Mouse (Mus musculus) cerebellum, postnatal 25 days (tissue): ENCODE measurements around the gene Dlx4.

Source experiments
- DNase-seq, 2 experiments: peaks; one replicate each; pipeline ENCODE4 v3.0.0; 2021; ENCODE audit warnings: mixed read lengths in 2 of 2

The Dlx4 gene

GRCm38 (mm10) chr11:95101071-95101788, 44.8 kb downstream of the Dlx4 start:
- DNase-seq: no peak

GRCm38 (mm10) chr11:95100393-95100792, 45.7 kb downstream of the Dlx4 start:
- no peak for DNase-seq

GRCm38 (mm10) chr11:95098346-95099095, 47.5 kb downstream of the Dlx4 start:
- no peak for DNase-seq

- DNase-seq: no peak
These were observed 48.2 kb downstream of the Dlx4 start for GRCm38 (mm10) chr11:95097889-95098288.

- DNase-seq: no peak
These were observed 49.3 kb downstream of the Dlx4 start for GRCm38 (mm10) chr11:95096608-95097373.

GRCm38 (mm10) chr11:95095596-95095995, 50.5 kb downstream of the Dlx4 start:
- DNase-seq: no peak

GRCm38 (mm10) chr11:95093077-95093476, 53.0 kb downstream of the Dlx4 start:
- no peak for DNase-seq
